Mouse (Mus musculus) layer of hippocampus, adult 18-20 months (tissue): ENCODE measurements at regions not wholly inside any gene's neighbourhood (a gene's known extent, or its start where the extent isn't known, plus 50 kb on each side); places are given as distances from the start of the nearest gene placed in this dataset.
A peak's percentile ranks its signal among the peaks of the same experiment; 100 is the strongest.

ENCODE experiments used
- DNase-seq, 2 experiments: peaks; one replicate each; pipeline ENCODE4 v3.0.0; 2022; ENCODE audit warnings: low spot score in 2 of 2

DNA sequence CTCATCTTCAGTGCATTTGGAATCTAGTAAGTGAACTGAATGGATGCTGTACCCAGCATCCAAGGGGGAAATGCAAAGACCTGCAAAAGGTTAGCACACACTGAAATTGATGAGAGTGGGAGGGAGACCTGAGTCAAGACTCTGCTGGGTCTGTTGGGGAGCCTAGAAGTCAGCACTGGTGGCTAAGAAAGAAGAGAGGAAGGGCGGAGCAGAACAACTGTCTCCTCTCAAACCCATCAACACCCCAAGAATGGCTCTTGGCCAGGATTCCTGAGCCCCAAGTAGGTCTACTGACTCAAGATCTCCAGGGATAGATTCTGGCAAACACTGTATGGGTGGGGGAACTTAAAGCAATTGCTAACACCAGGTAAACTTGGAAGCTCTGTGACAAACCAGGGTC is 57.7 kb upstream of the Prickle1 start:
- no peak for DNase-seq

DNA sequence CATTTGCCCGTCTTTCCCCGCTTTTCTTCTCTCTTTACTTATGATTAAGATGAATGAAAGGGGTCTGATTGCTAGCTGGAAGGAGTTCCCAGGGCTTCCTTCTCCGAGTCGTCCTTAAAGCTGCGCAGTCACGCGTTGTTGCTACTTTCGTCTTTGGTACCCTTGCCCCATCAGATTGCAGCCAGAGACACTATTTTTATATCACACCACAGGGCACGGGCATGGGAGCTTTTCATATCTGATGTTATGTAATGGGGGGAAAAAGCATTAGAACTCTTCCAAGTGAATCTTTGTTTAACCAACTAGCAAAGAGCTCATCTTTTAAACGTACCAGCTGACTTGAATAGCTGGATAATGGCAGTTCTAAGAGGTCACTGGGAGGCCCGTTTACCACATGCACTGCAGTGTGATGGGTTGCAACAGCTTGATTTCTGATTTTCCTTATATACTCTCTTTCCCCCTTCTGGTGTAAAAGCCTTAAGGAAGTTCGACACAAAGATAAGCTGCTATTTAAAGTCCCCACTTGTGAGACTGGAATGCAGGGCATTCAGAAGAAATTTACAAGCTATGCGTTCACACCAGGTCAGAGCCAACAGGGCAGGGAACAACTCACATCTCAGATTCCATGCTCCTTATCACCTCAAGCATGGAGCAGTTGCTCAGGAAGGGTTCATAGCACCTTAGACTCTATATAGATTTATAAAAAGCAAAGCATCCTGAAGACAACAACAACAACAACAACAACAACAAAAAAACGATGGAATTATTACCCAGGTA is 55.5 kb upstream of the Prickle1 start:
- DNase-seq = no peak

DNA sequence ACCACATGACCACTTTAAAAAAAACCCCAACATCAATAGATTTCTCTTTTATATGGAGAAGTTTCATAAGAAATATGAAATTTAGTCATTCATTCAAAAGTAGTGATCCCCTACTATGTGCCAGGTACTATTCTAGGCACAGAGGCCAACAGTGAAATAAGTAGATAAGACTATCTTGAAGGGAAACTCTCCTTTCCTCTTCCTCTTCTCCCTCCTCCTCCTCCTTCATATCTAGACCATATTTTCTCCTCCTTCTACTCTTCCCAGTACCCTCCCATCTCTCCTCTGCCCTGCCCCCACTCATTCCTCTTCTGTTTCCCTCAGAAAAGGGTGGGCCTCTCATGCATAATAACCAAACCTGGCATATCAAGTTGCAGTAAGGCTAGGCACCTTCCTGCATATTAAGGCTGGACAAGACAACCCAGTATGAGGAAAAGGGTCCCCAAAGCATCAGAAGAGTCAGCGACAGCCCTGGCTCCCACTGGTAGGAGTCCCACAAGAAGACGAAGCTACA is 54.4 kb upstream of the Prickle1 start:
- DNase-seq = no peak

DNA sequence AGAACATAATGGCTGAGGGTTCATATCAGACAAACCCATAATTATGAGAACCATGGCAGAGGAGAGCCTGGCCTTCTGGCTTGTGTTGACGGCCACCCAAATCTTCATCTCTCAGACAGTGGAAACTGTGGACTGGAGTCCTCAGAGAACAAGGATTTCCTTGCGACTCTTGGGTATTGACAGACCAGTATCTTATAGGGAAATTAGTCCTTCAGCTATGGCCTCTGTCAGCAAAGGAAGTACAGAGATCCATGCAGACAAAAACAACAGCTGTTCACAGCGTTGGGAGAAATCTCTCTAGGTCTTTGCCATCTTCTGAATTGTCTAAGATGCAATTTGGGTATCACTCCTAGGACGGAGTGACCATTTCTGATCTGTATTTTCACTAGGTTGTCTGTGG is 53.0 kb upstream of the Prickle1 start:
- DNase-seq = no peak

DNA sequence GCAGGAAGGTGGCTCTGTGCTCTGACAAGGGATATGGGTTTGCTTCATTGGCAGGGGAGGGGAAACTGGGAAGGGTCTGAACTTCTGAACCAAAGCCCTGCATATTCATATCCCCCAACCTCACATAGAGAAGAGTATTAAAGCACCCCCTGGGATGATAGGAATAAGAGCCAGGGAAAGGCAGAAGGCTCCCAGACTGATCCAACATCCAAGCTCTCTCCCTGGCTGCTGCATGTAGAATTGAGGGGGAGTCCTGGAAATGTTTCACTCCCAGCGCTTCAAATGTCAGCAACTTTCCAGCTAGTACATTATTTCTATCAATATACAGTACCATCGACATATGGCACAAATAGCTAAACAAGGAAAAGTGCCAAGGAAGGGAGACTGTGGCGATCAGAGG is 51.1 kb upstream of the Prickle1 start:
- peak; percentile 2 to 45 for DNase-seq

DNA sequence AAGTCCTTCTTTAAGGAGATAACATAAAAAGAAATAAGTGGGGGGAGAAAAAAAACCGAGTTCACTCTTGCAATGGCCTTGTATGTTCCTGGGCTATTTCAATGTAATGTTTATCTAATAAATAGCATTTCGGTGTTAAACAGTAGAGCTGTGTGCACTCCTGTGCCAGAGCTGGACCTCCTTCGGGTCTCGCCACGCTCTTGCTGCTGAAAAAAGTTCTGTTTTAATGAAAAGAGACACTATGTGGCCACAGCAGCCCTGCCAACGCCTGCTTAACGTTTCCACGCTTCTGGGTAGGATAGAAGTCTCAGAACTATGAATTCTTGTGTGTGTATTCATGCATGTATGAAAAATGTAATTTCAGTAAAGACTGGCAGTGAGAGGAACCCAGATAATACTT is 50.3 kb upstream of the Prickle1 start:
- DNase-seq = no peak
